Mouse (Mus musculus): ENCODE results near the gene Clybl. TPM values are rescaled to one million over a fixed set of nuclear protein-coding genes. Genes with fewer than 3 reads are reported as not detected.

The Clybl gene
- polyA plus RNA-seq, 1 experiment from 2014 or later: 12.5 TPM

DNA sequence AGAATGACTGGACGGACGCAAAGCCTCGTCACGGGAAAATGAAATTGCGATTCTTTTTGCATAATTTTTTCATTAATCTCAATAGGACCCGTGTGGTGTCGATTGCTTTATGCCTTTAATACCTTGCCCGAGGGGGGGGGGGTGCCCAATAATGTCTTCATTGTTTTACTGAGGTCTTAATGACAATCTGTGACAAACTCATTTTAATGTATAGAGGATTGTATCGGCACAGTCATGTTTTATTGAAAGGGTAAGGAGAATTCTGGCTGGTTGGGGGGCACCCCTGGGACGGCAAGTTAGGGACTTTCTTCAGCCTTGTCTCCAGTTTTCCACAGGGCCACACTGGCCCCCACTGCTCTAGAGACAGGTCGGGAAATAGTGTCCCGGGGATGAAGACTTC, 223.7 kb downstream of the Clybl start:
- Histone ChIP-seq H3K4me2 (peak overlapping the region; percentile 2; the same call in 1 of the 2 replicates), H3K27me3 (replicated peaks) (peaks cover 86% of the 10 kb centered on the region), H3K27ac (no peak overlapping the region), H3K4me1 (peaks cover 20% of the 10 kb centered on the region), H3K9me3 (no peaks in the 10 kb centered on the region), H3K9ac (no peak overlapping the region), H3K36me3 (replicated peaks) (no peaks in the 10 kb centered on the region), H3K4me3 (no peak overlapping the region)
- WGBS: 18% methylated on average over 12 of the region's 12 CpGs
- ATAC-seq (replicated peaks): no peak

DNA sequence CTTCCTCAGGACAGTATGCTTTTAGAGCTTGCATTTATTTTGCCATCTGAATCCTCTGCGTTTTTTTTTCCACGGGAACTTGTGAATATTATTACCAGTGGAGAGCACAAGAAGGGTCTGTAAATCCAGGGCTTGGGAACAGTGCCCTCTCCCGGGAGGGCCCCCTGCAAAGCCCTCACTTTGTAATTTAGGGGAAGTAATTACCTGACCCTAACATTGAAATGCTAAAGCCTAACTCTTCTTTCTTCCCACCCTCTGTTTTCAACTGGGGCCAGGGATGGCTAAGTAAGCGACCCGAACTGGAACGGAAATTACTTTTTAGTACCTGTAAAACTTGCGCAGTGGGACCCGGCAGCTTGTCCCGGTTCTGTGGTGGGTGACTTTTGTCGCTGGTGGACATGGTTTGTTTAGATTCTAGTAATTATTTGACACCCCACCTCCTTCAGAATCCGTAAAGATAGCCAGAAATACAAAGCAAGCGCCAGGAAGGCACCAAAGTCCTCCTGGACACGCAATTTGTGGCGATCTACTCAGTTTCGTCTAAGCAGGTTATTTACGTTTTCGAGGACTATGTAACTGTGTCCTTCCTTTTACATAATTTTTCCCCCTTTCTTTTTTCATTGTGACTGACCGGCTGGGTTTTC, 224.5 kb downstream of the Clybl start:
- Histone ChIP-seq H3K27ac (no peak overlapping the region), H3K4me1 (peaks cover 20% of the 10 kb centered on the region), H3K36me3 (replicated peaks) (no peaks in the 10 kb centered on the region), H3K4me2 (peak overlapping the region; percentile 63), H3K27me3 (replicated peaks) (peaks cover 82% of the 10 kb centered on the region), H3K9me3 (no peaks in the 10 kb centered on the region), H3K9ac (peak overlapping the region; percentile 37; the same call in 1 of the 2 replicates), H3K4me3 (peak overlapping the region; percentile 31)
- 2% methylated on average over 18 of the region's 18 CpGs for WGBS
- ATAC-seq (replicated peaks): no peak

DNA sequence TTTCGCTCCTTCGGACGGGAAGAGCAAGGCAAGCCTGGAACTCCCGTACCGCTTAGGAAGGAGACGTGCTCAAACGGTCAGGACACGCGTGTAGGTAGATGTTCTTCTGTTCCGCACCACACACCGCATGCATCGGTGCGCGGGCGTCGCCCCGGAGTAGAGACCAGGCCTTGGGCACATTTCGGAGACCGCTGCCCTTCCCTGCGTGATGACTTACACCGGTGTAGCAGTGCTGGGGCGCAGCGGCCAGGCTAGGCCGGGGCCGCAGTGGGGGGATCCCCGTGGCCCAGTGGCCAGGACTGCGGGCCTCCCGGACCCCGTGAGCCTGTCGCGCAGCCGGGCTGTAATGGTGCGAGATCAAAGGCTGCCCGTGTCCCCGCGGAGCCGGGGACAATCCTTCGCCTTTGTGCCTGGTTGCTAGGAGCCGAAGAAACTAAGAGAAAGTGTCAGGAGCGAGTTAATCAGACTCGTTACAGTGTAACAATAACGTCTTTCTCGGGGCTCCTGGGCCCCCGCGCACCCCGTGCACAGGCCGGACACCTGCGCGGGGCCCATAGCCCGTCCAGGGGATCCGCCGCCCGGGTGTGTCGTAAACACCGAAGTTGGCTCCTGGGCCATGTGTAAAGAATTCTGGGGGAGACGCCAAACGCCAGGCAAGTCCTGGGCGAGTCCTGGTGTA, 225.2 kb downstream of the Clybl start:
- ATAC-seq (replicated peaks): peak; percentile 79

GRCm38 (mm10) chr14:122412841-122413541, 231.5 kb downstream of the Clybl start:
- Histone ChIP-seq H3K27me3 (replicated peaks) (peaks cover 23% of the 10 kb centered on the region), H3K27ac (no peak overlapping the region), H3K36me3 (replicated peaks) (no peaks in the 10 kb centered on the region), H3K9ac (no peak overlapping the region), H3K4me3 (no peak overlapping the region), H3K4me1 (0 out of 2 replicates have a peak, but pooled peaks cover 5% of the 10 kb centered on the region), H3K9me3 (no peaks in the 10 kb centered on the region), H3K4me2 (no peak overlapping the region)
- WGBS: 69% methylated on average over 2 of the region's 2 CpGs
- ATAC-seq (replicated peaks): no peak

More for the DNA sequence above, 225.2 kb downstream of the Clybl start:
- under 1% methylated on average over 58 of the region's 58 CpGs for WGBS
- H3K27me3 ChIP-seq (replicated peaks): peaks cover 79% of the 10 kb centered on the region
- H3K36me3 ChIP-seq (replicated peaks): no peaks in the 10 kb centered on the region
- H3K27ac ChIP-seq: peak overlapping the region; percentile 34; the same call in 1 of the 2 replicates
- H3K4me3 ChIP-seq: peak overlapping the region; percentile 31
- peaks cover 20% of the 10 kb centered on the region for H3K4me1 ChIP-seq
- peak overlapping the region; percentile 63 for H3K4me2 ChIP-seq
- no peaks in the 10 kb centered on the region for H3K9me3 ChIP-seq
- H3K9ac ChIP-seq: peak overlapping the region; percentile 37

GRCm38 (mm10) chr14:122413542-122413928, 232.0 kb downstream of the Clybl start:
- Histone ChIP-seq H3K4me3 (no peak overlapping the region), H3K27ac (no peak overlapping the region)

GRCm38 (mm10) chr14:122414786-122415185, 233.3 kb downstream of the Clybl start:
- no peak for ATAC-seq (replicated peaks)
- H3K27me3 ChIP-seq (replicated peaks): peaks cover 7% of the 10 kb centered on the region
- 93% methylated on average over 2 of the region's 2 CpGs for WGBS

More at GRCm38 (mm10) chr14:122413542-122413928, 232.0 kb downstream of the Clybl start:
- H3K4me2 ChIP-seq: no peak overlapping the region
- 81% methylated on average over 2 of the region's 2 CpGs for WGBS
- no peaks in the 10 kb centered on the region for H3K9me3 ChIP-seq
- no peak overlapping the region for H3K9ac ChIP-seq
- no peak for ATAC-seq (replicated peaks)
- 0 out of 2 replicates have a peak, but pooled peaks cover 5% of the 10 kb centered on the region for H3K4me1 ChIP-seq
- no peaks in the 10 kb centered on the region for H3K36me3 ChIP-seq (replicated peaks)
- H3K27me3 ChIP-seq (replicated peaks): peaks cover 18% of the 10 kb centered on the region

GRCm38 (mm10) chr14:122416166-122416771, 234.8 kb downstream of the Clybl start:
- Histone ChIP-seq H3K27ac (no peak overlapping the region), H3K9ac (no peak overlapping the region), H3K4me2 (no peak overlapping the region), H3K4me3 (no peak overlapping the region), H3K9me3 (no peaks in the 10 kb centered on the region), H3K4me1 (0 out of 2 replicates have a peak, but pooled peaks cover 5% of the 10 kb centered on the region), H3K27me3 (replicated peaks) (no peaks in the 10 kb centered on the region; the same call in 1 of the 2 replicates), H3K36me3 (replicated peaks) (no peaks in the 10 kb centered on the region)
- ATAC-seq (replicated peaks): no peak
- 11% methylated on average over 4 of the region's 4 CpGs for WGBS

More at GRCm38 (mm10) chr14:122414786-122415185, 233.3 kb downstream of the Clybl start:
- Histone ChIP-seq H3K27ac (no peak overlapping the region), H3K9me3 (no peaks in the 10 kb centered on the region), H3K36me3 (replicated peaks) (no peaks in the 10 kb centered on the region), H3K4me1 (0 out of 2 replicates have a peak, but pooled peaks cover 5% of the 10 kb centered on the region), H3K9ac (no peak overlapping the region), H3K4me2 (no peak overlapping the region), H3K4me3 (no peak overlapping the region)

- Histone ChIP-seq H3K4me3 (no peak overlapping the region), H3K4me2 (no peak overlapping the region), H3K9me3 (no peaks in the 10 kb centered on the region), H3K27ac (no peak overlapping the region), H3K9ac (no peak overlapping the region), H3K4me1 (peaks cover 3% of the 10 kb centered on the region; the same call in 1 of the 2 replicates), H3K36me3 (replicated peaks) (no peaks in the 10 kb centered on the region), H3K27me3 (replicated peaks) (0 out of 2 replicates have a peak, but pooled peaks cover 4% of the 10 kb centered on the region)
- WGBS: 79% methylated on average over 3 of the region's 3 CpGs
- ATAC-seq (replicated peaks): no peak
Observed at GRCm38 (mm10) chr14:122424441-122424840, 242.9 kb downstream of the Clybl start.

DNA sequence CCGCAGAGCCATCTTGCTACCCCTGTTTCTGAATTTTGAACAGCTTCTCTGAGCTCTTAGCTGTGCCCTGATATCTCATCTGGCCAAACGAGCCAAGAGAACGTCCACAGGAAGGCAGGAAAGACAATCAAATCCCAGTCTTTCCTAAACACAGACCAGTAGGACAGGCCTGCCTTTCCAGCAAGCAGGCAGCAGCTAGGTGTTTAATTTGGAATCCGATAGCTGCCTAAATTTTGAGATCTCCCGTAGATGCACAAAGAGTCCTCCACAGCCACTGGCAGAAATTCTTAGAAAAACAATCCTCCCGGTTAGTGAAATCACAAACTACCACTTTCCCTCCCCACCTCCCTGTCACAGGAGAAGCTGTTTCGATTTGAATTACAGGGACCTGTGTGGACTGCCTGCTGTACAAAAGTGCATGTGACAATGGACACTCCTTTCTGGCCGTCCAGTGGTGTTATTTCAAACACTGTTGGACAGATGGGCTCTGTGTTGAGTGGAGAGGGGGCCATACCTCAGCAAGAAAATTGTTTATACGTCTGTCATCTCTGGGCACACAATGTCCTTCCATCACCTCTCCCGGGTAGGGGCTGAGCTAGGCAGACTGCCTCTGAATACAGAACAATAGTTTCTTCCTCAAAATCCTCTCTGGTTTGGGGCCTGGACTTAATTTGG, 245.2 kb downstream of the Clybl start:
- WGBS: 55% methylated on average over 10 of the region's 10 CpGs
- H3K4me3 ChIP-seq: no peak overlapping the region
- 0 out of 2 replicates have a peak, but pooled peaks have one; percentile 3 for ATAC-seq (replicated peaks)
- H3K4me1 ChIP-seq: peaks cover 3% of the 10 kb centered on the region; the same call in 1 of the 2 replicates
- 0 out of 2 replicates have a peak overlapping the region, but pooled peaks have one; percentile 14 for H3K27ac ChIP-seq
- no peaks in the 10 kb centered on the region for H3K9me3 ChIP-seq
- H3K27me3 ChIP-seq (replicated peaks): 0 out of 2 replicates have a peak, but pooled peaks cover 4% of the 10 kb centered on the region
- no peak overlapping the region for H3K4me2 ChIP-seq
- no peaks in the 10 kb centered on the region for H3K36me3 ChIP-seq (replicated peaks)
- no peak overlapping the region for H3K9ac ChIP-seq

- Histone ChIP-seq H3K9me3 (no peaks in the 10 kb centered on the region), H3K36me3 (replicated peaks) (no peaks in the 10 kb centered on the region), H3K4me2 (no peak overlapping the region), H3K27me3 (replicated peaks) (0 out of 2 replicates have a peak, but pooled peaks cover 4% of the 10 kb centered on the region), H3K27ac (0 out of 2 replicates have a peak overlapping the region, but pooled peaks have one; percentile 14), H3K4me1 (peaks cover 3% of the 10 kb centered on the region; the same call in 1 of the 2 replicates), H3K4me3 (no peak overlapping the region), H3K9ac (no peak overlapping the region)
- 0 out of 2 replicates have a peak, but pooled peaks have one; percentile 50 for ATAC-seq (replicated peaks)
- WGBS: 40% methylated on average over 8 of the region's 8 CpGs
Observed at GRCm38 (mm10) chr14:122427204-122427560, 245.7 kb downstream of the Clybl start.

- no peak overlapping the region for H3K27ac ChIP-seq
- no peak overlapping the region for H3K4me2 ChIP-seq
- H3K36me3 ChIP-seq (replicated peaks): no peaks in the 10 kb centered on the region
- H3K4me1 ChIP-seq: peaks cover 3% of the 10 kb centered on the region; the same call in 1 of the 2 replicates
- no peak for ATAC-seq (replicated peaks)
- WGBS: 74% methylated on average over 3 of the region's 3 CpGs
- H3K27me3 ChIP-seq (replicated peaks): 0 out of 2 replicates have a peak, but pooled peaks cover 4% of the 10 kb centered on the region
- no peak overlapping the region for H3K4me3 ChIP-seq
- H3K9ac ChIP-seq: no peak overlapping the region
- H3K9me3 ChIP-seq: no peaks in the 10 kb centered on the region
Observed at GRCm38 (mm10) chr14:122427654-122428053, 246.2 kb downstream of the Clybl start.
